Mouse (Mus musculus) G1E (cell line): ENCODE data around the gene Fcgr3. TPM values are rescaled to one million over a fixed set of nuclear protein-coding genes. Genes with fewer than 3 reads are reported as not detected.
A peak's percentile ranks its signal among the peaks of the same experiment; 100 is the strongest.

Experiments used
- ATAC-seq: 2 replicates; pipeline ENCODE4 v1.8.0; 2016; ENCODE audit warnings: mild to moderate bottlenecking; ENCODE audit not compliant: insufficient number of reproducible peaks, poor library complexity, low FRiP score, severe bottlenecking; ENCODE audit errors: extremely low read depth
- DNase-seq: peaks from one replicate; pipeline ENCODE4 v3.0.0; 2012; ENCODE audit warnings: low spot score
- H3K27me3 ChIP-seq: 2 replicates; pipeline ENCODE4 v1.6.1; 2012; ENCODE audit warnings: mild to moderate bottlenecking, low read length, inconsistent platforms; ENCODE audit not compliant: insufficient read depth
- H3K36me3 ChIP-seq: replicated peaks from 2 replicates; pipeline ENCODE3; 2012; ENCODE audit warnings: mild to moderate bottlenecking, inconsistent platforms
- H3K4me1 ChIP-seq: 2 replicates; pipeline ENCODE4 v1.6.1; 2012; ENCODE audit warnings: low read depth, low read length, inconsistent platforms, mixed read lengths; ENCODE audit not compliant: insufficient read depth
- H3K4me3 ChIP-seq: 2 replicates; pipeline ENCODE4 v1.5.1; 2012; ENCODE audit warnings: low read depth, mild to moderate bottlenecking, inconsistent platforms, low read length, moderate library complexity, mixed read lengths
- H3K9me3 ChIP-seq: replicated peaks from 2 replicates; pipeline ENCODE4 v1.6.1; 2012; ENCODE audit warnings: inconsistent platforms
- CTCF ChIP-seq: IDR thresholded peaks from 2 replicates; pipeline ENCODE4 v1.5.1; 2012; ENCODE audit warnings: low read depth, low read length, inconsistent platforms, mixed read lengths
- GATA1 ChIP-seq: IDR thresholded peaks from 2 replicates; pipeline ENCODE4 v1.6.1; 2012; ENCODE audit warnings: borderline replicate concordance, low read length, inconsistent platforms, mixed read lengths
- GATA2 ChIP-seq: IDR thresholded peaks from 2 replicates; pipeline ENCODE4 v1.6.1; 2012; ENCODE audit warnings: low read depth, low read length, inconsistent platforms, borderline replicate concordance
- POLR2AphosphoS5 ChIP-seq: IDR thresholded peaks from 2 replicates; pipeline ENCODE4 v1.6.1; 2012; ENCODE audit warnings: low read depth, low read length, inconsistent platforms; ENCODE audit not compliant: insufficient replicate concordance
- TAL1 ChIP-seq: conservative IDR thresholded peaks from 2 replicates; pipeline ENCODE4 v1.6.1; 2012; ENCODE audit warnings: low read depth, low read length, inconsistent platforms, mixed read lengths
- polyA plus RNA-seq: library from polyadenylated mRNA; stranded (reverse); fragments of >175 nt; gene quantifications from 2 replicates; pipeline ENCODE4 v1.2.3, GENCODE M21; 2012
- total RNA-seq, 2 experiments: library from RNA; stranded (forward) in 1 of 2; stranded (reverse) in 1 of 2; fragments of 200-1000 nt in 1 of 2; fragments of >200 nt in 1 of 2; fragmentation: Nextera tagmentation in 1 of 2; gene quantifications; 2 replicates each; pipeline ENCODE4 v1.2.3; 2014 to 2017

Fcgr3 gene
- total and polyA plus RNA-seq, 3 experiments = 1.5 to 99.6 (median 9.3) TPM

- no peaks in the 10 kb centered on the region for H3K27me3 ChIP-seq
- no peaks in the 10 kb centered on the region for H3K9me3 ChIP-seq
- no peak for DNase-seq
- ATAC-seq = no peak
- no peak overlapping the region for H3K4me3 ChIP-seq
- H3K4me1 ChIP-seq = peaks cover 30% of the 10 kb centered on the region
- no peaks in the 10 kb centered on the region for H3K36me3 ChIP-seq
- TF ChIP-seq GATA1 (no peak), GATA2 (no peak), CTCF (no peak)
These were observed 44.9 kb upstream of the Fcgr3 start for GRCm38 (mm10) chr1:171109620-171110019.

GRCm38 (mm10) chr1:171105226-171105625 is 40.5 kb upstream of the Fcgr3 start:
- no peak overlapping the region for H3K4me3 ChIP-seq
- H3K4me1 ChIP-seq = peaks cover 17% of the 10 kb centered on the region
- no peaks in the 10 kb centered on the region for H3K36me3 ChIP-seq
- ATAC-seq (no peak), DNase-seq (no peak)
- no peaks in the 10 kb centered on the region for H3K9me3 ChIP-seq
- no peaks in the 10 kb centered on the region for H3K27me3 ChIP-seq
- TF ChIP-seq GATA1 = no peak
- TF ChIP-seq CTCF = no peak
- TF ChIP-seq POLR2AphosphoS5 = no peak
- no peak for TF ChIP-seq TAL1
- no peak for TF ChIP-seq GATA2

GRCm38 (mm10) chr1:171103179-171103840 is 38.6 kb upstream of the Fcgr3 start:
- H3K27me3 ChIP-seq = no peaks in the 10 kb centered on the region
- peaks cover 22% of the 10 kb centered on the region for H3K4me1 ChIP-seq
- peaks cover 6% of the 10 kb centered on the region for H3K9me3 ChIP-seq
- H3K4me3 ChIP-seq = peak overlapping the region; percentile 66
- peak; percentile 54 for DNase-seq
- no peak for TF ChIP-seq CTCF
- no peak for TF ChIP-seq GATA2
- TF ChIP-seq GATA1 = no peak
- no peak for TF ChIP-seq POLR2AphosphoS5
- TF ChIP-seq TAL1 = no peak
- H3K36me3 ChIP-seq = no peaks in the 10 kb centered on the region
- ATAC-seq = peak; percentile 71

GRCm38 (mm10) chr1:171102547-171103177 is 37.9 kb upstream of the Fcgr3 start:
- H3K36me3 ChIP-seq = no peaks in the 10 kb centered on the region
- TF ChIP-seq GATA1 = no peak
- no peak for TF ChIP-seq POLR2AphosphoS5
- TF ChIP-seq TAL1 = no peak
- TF ChIP-seq GATA2 = no peak
- TF ChIP-seq CTCF = no peak
- H3K27me3 ChIP-seq = no peaks in the 10 kb centered on the region
- peak; percentile 33 for DNase-seq
- H3K9me3 ChIP-seq = peaks cover 6% of the 10 kb centered on the region
- H3K4me3 ChIP-seq = peak overlapping the region; percentile 79
- peak; percentile 47 for ATAC-seq
- peaks cover 29% of the 10 kb centered on the region for H3K4me1 ChIP-seq

- DNase-seq = peak; percentile 40
- ATAC-seq = peak; percentile 36; the same call in 1 of the 2 replicates
- H3K4me1 ChIP-seq = peaks cover 36% of the 10 kb centered on the region
- H3K4me3 ChIP-seq = peak overlapping the region; percentile 79
- peaks cover 6% of the 10 kb centered on the region for H3K9me3 ChIP-seq
- no peaks in the 10 kb centered on the region for H3K36me3 ChIP-seq
- no peaks in the 10 kb centered on the region for H3K27me3 ChIP-seq
- TF ChIP-seq POLR2AphosphoS5 (no peak), GATA1 (no peak), TAL1 (no peak), CTCF (no peak), GATA2 (no peak)
These were observed 37.2 kb upstream of the Fcgr3 start for GRCm38 (mm10) chr1:171101733-171102546.

- Histone ChIP-seq H3K9me3 (peaks cover 6% of the 10 kb centered on the region), H3K4me1 (peaks cover 45% of the 10 kb centered on the region), H3K36me3 (no peaks in the 10 kb centered on the region), H3K27me3 (no peaks in the 10 kb centered on the region), H3K4me3 (no peak overlapping the region)
- DNase-seq (no peak), ATAC-seq (no peak)
- TF ChIP-seq POLR2AphosphoS5 (no peak), CTCF (no peak), GATA1 (no peak), GATA2 (no peak), TAL1 (no peak)
These were observed 36.3 kb upstream of the Fcgr3 start for GRCm38 (mm10) chr1:171101033-171101432.
